Mouse (Mus musculus) cerebellum, adult (tissue): ENCODE results near the gene Tspan1.

Experiments used
- ATAC-seq: cut with Nextera tagmentation; 2 replicates; pipeline ENCODE4 v1.9.2; 2017; ENCODE audit warnings: mild to moderate bottlenecking, moderate library complexity, mixed read lengths; ENCODE audit not compliant: insufficient number of reproducible peaks, low FRiP score, low TSS enrichment

Tspan1 gene

GRCm38 (mm10) chr4:116134990-116135389 lies 32.4 kb downstream of the Tspan1 start:
- no peak for ATAC-seq

GRCm38 (mm10) chr4:116133126-116133525 lies 34.3 kb downstream of the Tspan1 start:
- ATAC-seq, result no peak

GRCm38 (mm10) chr4:116127956-116128355 lies 39.4 kb downstream of the Tspan1 start:
- no peak for ATAC-seq

- ATAC-seq, result no peak
Measured at GRCm38 (mm10) chr4:116125803-116126386, 41.5 kb downstream of the Tspan1 start.

- ATAC-seq, result peak; percentile 76
Measured at GRCm38 (mm10) chr4:116123602-116124519, 43.5 kb downstream of the Tspan1 start, which contains the start of the genes Rad54l and Pomgnt1. TSS of gene Rad54l (minus strand) at chr4:116123690. TSS of gene Pomgnt1 (plus strand) at chr4:116123840.

- no peak for ATAC-seq
Measured at GRCm38 (mm10) chr4:116122762-116123161, 44.6 kb downstream of the Tspan1 start.
